Mouse (Mus musculus): ENCODE measurements around the gene Gm20388. TPM values are rescaled to one million over a fixed set of nuclear protein-coding genes. Genes with fewer than 3 reads are reported as not detected.

Gm20388 gene
- polyA plus RNA-seq, 1 experiment from 2014 or later: not detected

- no peak for DNase-seq (ENCODE audit: low spot score, missing footprints)
- 33% methylated on average over 7 of the region's 7 CpGs for WGBS
- H3K27ac ChIP-seq (ENCODE audit: low read depth, low read length): no peak overlapping the region
Measured at GRCm38 (mm10) chr8:122030965-122031364, 2120.3 kb downstream of the Gm20388 start.

GRCm38 (mm10) chr8:122032741-122033140 is 2122.1 kb downstream of the Gm20388 start:
- DNase-seq (ENCODE audit: low spot score, missing footprints) (no peak), ATAC-seq (ENCODE audit: low FRiP score) (no peak)
- H3K36me3 ChIP-seq (ENCODE audit: control insufficient read depth, insufficient read depth, low read length): no peaks in the 10 kb centered on the region
- no peak overlapping the region for H3K9ac ChIP-seq (ENCODE audit: low read length)
- H3K27ac ChIP-seq (ENCODE audit: low read depth, low read length): no peak overlapping the region
- no peaks in the 10 kb centered on the region for H3K27me3 ChIP-seq (ENCODE audit: control insufficient read depth, insufficient read depth, low read length)
- no peaks in the 10 kb centered on the region for H3K9me3 ChIP-seq (ENCODE audit: control insufficient read depth, low read length)
- H3K4me2 ChIP-seq: no peak overlapping the region
- H3K4me3 ChIP-seq (ENCODE audit: low read depth, low read length): no peak overlapping the region
- no peaks in the 10 kb centered on the region for H3K4me1 ChIP-seq (ENCODE audit: control insufficient read depth, insufficient read depth, low read length)
- 82% methylated on average over 9 of the region's 9 CpGs for whole genome bisulfite sequencing

More at GRCm38 (mm10) chr8:122030965-122031364, 2120.3 kb downstream of the Gm20388 start:
- Histone ChIP-seq H3K4me3 (ENCODE audit: low read depth, low read length) (no peak overlapping the region), H3K36me3 (ENCODE audit: control insufficient read depth, insufficient read depth, low read length) (peaks cover 5% of the 10 kb centered on the region; the same call in 1 of the 2 replicates), H3K27me3 (ENCODE audit: control insufficient read depth, insufficient read depth, low read length) (no peaks in the 10 kb centered on the region), H3K9me3 (ENCODE audit: control insufficient read depth, low read length) (no peaks in the 10 kb centered on the region), H3K4me1 (ENCODE audit: control insufficient read depth, insufficient read depth, low read length) (no peaks in the 10 kb centered on the region), H3K4me2 (no peak overlapping the region), H3K9ac (ENCODE audit: low read length) (no peak overlapping the region)
- ATAC-seq (ENCODE audit: low FRiP score): no peak

- Histone ChIP-seq H3K9ac (ENCODE audit: low read length) (no peak overlapping the region), H3K4me2 (no peak overlapping the region), H3K27me3 (ENCODE audit: control insufficient read depth, insufficient read depth, low read length) (no peaks in the 10 kb centered on the region), H3K27ac (ENCODE audit: low read depth, low read length) (no peak overlapping the region), H3K4me1 (ENCODE audit: control insufficient read depth, insufficient read depth, low read length) (no peaks in the 10 kb centered on the region), H3K4me3 (ENCODE audit: low read depth, low read length) (no peak overlapping the region), H3K36me3 (ENCODE audit: control insufficient read depth, insufficient read depth, low read length) (no peaks in the 10 kb centered on the region), H3K9me3 (ENCODE audit: control insufficient read depth, low read length) (no peaks in the 10 kb centered on the region)
- 79% methylated on average over 7 of the region's 7 CpGs for WGBS
- no peak for ATAC-seq (ENCODE audit: low FRiP score)
- DNase-seq (ENCODE audit: low spot score, missing footprints): no peak
Measured at GRCm38 (mm10) chr8:122035543-122035942, 2124.9 kb downstream of the Gm20388 start.

GRCm38 (mm10) chr8:122036325-122036724 is 2125.7 kb downstream of the Gm20388 start:
- Histone ChIP-seq H3K27me3 (ENCODE audit: control insufficient read depth, insufficient read depth, low read length) (no peaks in the 10 kb centered on the region), H3K4me2 (no peak overlapping the region), H3K4me1 (ENCODE audit: control insufficient read depth, insufficient read depth, low read length) (no peaks in the 10 kb centered on the region), H3K4me3 (ENCODE audit: low read depth, low read length) (no peak overlapping the region), H3K9ac (ENCODE audit: low read length) (no peak overlapping the region), H3K36me3 (ENCODE audit: control insufficient read depth, insufficient read depth, low read length) (no peaks in the 10 kb centered on the region), H3K27ac (ENCODE audit: low read depth, low read length) (no peak overlapping the region), H3K9me3 (ENCODE audit: control insufficient read depth, low read length) (no peaks in the 10 kb centered on the region)
- no peak for ATAC-seq (ENCODE audit: low FRiP score)
- WGBS: 82% methylated on average over 6 of the region's 6 CpGs
- no peak for DNase-seq (ENCODE audit: low spot score, missing footprints)

- ATAC-seq (ENCODE audit: low FRiP score) (no peak), DNase-seq (ENCODE audit: low spot score, missing footprints) (no peak)
- 85% methylated on average over 7 of the region's 7 CpGs for WGBS
- no peaks in the 10 kb centered on the region for H3K36me3 ChIP-seq (ENCODE audit: control insufficient read depth, insufficient read depth, low read length)
- H3K4me1 ChIP-seq (ENCODE audit: control insufficient read depth, insufficient read depth, low read length): no peaks in the 10 kb centered on the region
- H3K4me3 ChIP-seq (ENCODE audit: low read depth, low read length): no peak overlapping the region
- H3K4me2 ChIP-seq: no peak overlapping the region
- H3K9me3 ChIP-seq (ENCODE audit: control insufficient read depth, low read length): no peaks in the 10 kb centered on the region
- H3K9ac ChIP-seq (ENCODE audit: low read length): no peak overlapping the region
- no peak overlapping the region for H3K27ac ChIP-seq (ENCODE audit: low read depth, low read length)
- no peaks in the 10 kb centered on the region for H3K27me3 ChIP-seq (ENCODE audit: control insufficient read depth, insufficient read depth, low read length)
Measured at GRCm38 (mm10) chr8:122037279-122037678, 2126.6 kb downstream of the Gm20388 start.

- no peak overlapping the region for H3K4me3 ChIP-seq (ENCODE audit: low read depth, low read length)
- H3K9ac ChIP-seq (ENCODE audit: low read length): no peak overlapping the region
- H3K27ac ChIP-seq (ENCODE audit: low read depth, low read length): no peak overlapping the region
- ATAC-seq (ENCODE audit: low FRiP score) (no peak), DNase-seq (ENCODE audit: low spot score, missing footprints) (no peak)
- no peaks in the 10 kb centered on the region for H3K36me3 ChIP-seq (ENCODE audit: control insufficient read depth, insufficient read depth, low read length)
- H3K4me1 ChIP-seq (ENCODE audit: control insufficient read depth, insufficient read depth, low read length): no peaks in the 10 kb centered on the region
- H3K9me3 ChIP-seq (ENCODE audit: control insufficient read depth, low read length): no peaks in the 10 kb centered on the region
- H3K27me3 ChIP-seq (ENCODE audit: control insufficient read depth, insufficient read depth, low read length): no peaks in the 10 kb centered on the region
- WGBS: 92% methylated on average over 6 of the region's 6 CpGs
- no peak overlapping the region for H3K4me2 ChIP-seq
Measured at GRCm38 (mm10) chr8:122038076-122038475, 2127.4 kb downstream of the Gm20388 start.

- Histone ChIP-seq H3K4me1 (ENCODE audit: control insufficient read depth, insufficient read depth, low read length) (no peaks in the 10 kb centered on the region), H3K27ac (ENCODE audit: low read depth, low read length) (no peak overlapping the region), H3K4me3 (ENCODE audit: low read depth, low read length) (no peak overlapping the region), H3K9ac (ENCODE audit: low read length) (no peak overlapping the region), H3K36me3 (ENCODE audit: control insufficient read depth, insufficient read depth, low read length) (no peaks in the 10 kb centered on the region), H3K9me3 (ENCODE audit: control insufficient read depth, low read length) (no peaks in the 10 kb centered on the region), H3K27me3 (ENCODE audit: control insufficient read depth, insufficient read depth, low read length) (no peaks in the 10 kb centered on the region), H3K4me2 (no peak overlapping the region)
- no peak for DNase-seq (ENCODE audit: low spot score, missing footprints)
- no peak for ATAC-seq (ENCODE audit: low FRiP score)
- WGBS: 80% methylated on average over 4 of the region's 4 CpGs
Measured at GRCm38 (mm10) chr8:122039452-122039851, 2128.8 kb downstream of the Gm20388 start.

GRCm38 (mm10) chr8:122047206-122047870 is 2136.7 kb downstream of the Gm20388 start:
- H3K36me3 ChIP-seq (ENCODE audit: control insufficient read depth, insufficient read depth, low read length): no peaks in the 10 kb centered on the region
- no peak overlapping the region for H3K9ac ChIP-seq (ENCODE audit: low read length)
- H3K4me1 ChIP-seq (ENCODE audit: control insufficient read depth, insufficient read depth, low read length): no peaks in the 10 kb centered on the region
- no peak overlapping the region for H3K4me3 ChIP-seq (ENCODE audit: low read depth, low read length)
- DNase-seq (ENCODE audit: low spot score, missing footprints) (no peak), ATAC-seq (ENCODE audit: low FRiP score) (no peak)
- H3K27ac ChIP-seq (ENCODE audit: low read depth, low read length): no peak overlapping the region
- WGBS: 64% methylated on average over 15 of the region's 15 CpGs
- H3K9me3 ChIP-seq (ENCODE audit: control insufficient read depth, low read length): no peaks in the 10 kb centered on the region
- H3K4me2 ChIP-seq: no peak overlapping the region
- no peaks in the 10 kb centered on the region for H3K27me3 ChIP-seq (ENCODE audit: control insufficient read depth, insufficient read depth, low read length)

- Histone ChIP-seq H3K36me3 (ENCODE audit: control insufficient read depth, insufficient read depth, low read length) (no peaks in the 10 kb centered on the region), H3K4me1 (ENCODE audit: control insufficient read depth, insufficient read depth, low read length) (no peaks in the 10 kb centered on the region), H3K4me3 (ENCODE audit: low read depth, low read length) (no peak overlapping the region), H3K9ac (ENCODE audit: low read length) (no peak overlapping the region), H3K27ac (ENCODE audit: low read depth, low read length) (no peak overlapping the region), H3K27me3 (ENCODE audit: control insufficient read depth, insufficient read depth, low read length) (no peaks in the 10 kb centered on the region), H3K4me2 (no peak overlapping the region), H3K9me3 (ENCODE audit: control insufficient read depth, low read length) (no peaks in the 10 kb centered on the region)
- DNase-seq (ENCODE audit: low spot score, missing footprints): no peak
- ATAC-seq (ENCODE audit: low FRiP score): no peak
- 83% methylated on average over 4 of the region's 4 CpGs for WGBS
Measured at GRCm38 (mm10) chr8:122049266-122049665, 2138.6 kb downstream of the Gm20388 start.

All from midbrain, embryonic 11.5 days (tissue).